Mouse (Mus musculus) layer of hippocampus, adult 2 months (tissue): ENCODE measurements around the gene Grap2. TPM values are rescaled to one million over a fixed set of nuclear protein-coding genes. Genes with fewer than 3 reads are reported as not detected.

Experiments used
- DNase-seq, 2 experiments: peaks; one replicate each; pipeline ENCODE4 v3.0.0; 2022; ENCODE audit warnings: low spot score in 2 of 2
- H3K27ac ChIP-seq: fragments of 200-600 bp; 2 replicates; pipeline ENCODE4 v1.8.1; 2022
- H3K4me3 ChIP-seq: fragments of 200-600 bp; 2 replicates; pipeline ENCODE4 v1.8.1; 2022; ENCODE audit warnings: mild to moderate bottlenecking
- CTCF ChIP-seq: fragments of 200-600 bp; conservative IDR thresholded peaks from 2 replicates; pipeline ENCODE4 v1.8.1; 2022; ENCODE audit warnings: antibody characterized with exemption, mild to moderate bottlenecking, moderate library complexity
- microRNA-seq, 2 experiments: library from miRNA; unstranded; fragments of <30 nt; microRNA quantifications; one replicate each; pipeline ENCODE4 v1.2.0; 2021
- total RNA-seq, 2 experiments: library from RNA; stranded (reverse); gene quantifications; 2 replicates each; pipeline ENCODE4 v1.2.3; 2021

Gene Grap2
- total RNA-seq, 2 experiments from 2014 or later, result 0.22 to 0.28 TPM

- TF ChIP-seq CTCF, result no peak
- DNase-seq, result no peak
- Histone ChIP-seq H3K4me3 (no peak overlapping the region), H3K27ac (no peak overlapping the region)
Measured at GRCm38 (mm10) chr15:80688536-80688935, 116.1 kb downstream of the Grap2 start.

GRCm38 (mm10) chr15:80693492-80693891 lies 121.1 kb downstream of the Grap2 start:
- Histone ChIP-seq H3K27ac (no peak overlapping the region), H3K4me3 (no peak overlapping the region)
- DNase-seq, result no peak
- no peak for TF ChIP-seq CTCF

DNA sequence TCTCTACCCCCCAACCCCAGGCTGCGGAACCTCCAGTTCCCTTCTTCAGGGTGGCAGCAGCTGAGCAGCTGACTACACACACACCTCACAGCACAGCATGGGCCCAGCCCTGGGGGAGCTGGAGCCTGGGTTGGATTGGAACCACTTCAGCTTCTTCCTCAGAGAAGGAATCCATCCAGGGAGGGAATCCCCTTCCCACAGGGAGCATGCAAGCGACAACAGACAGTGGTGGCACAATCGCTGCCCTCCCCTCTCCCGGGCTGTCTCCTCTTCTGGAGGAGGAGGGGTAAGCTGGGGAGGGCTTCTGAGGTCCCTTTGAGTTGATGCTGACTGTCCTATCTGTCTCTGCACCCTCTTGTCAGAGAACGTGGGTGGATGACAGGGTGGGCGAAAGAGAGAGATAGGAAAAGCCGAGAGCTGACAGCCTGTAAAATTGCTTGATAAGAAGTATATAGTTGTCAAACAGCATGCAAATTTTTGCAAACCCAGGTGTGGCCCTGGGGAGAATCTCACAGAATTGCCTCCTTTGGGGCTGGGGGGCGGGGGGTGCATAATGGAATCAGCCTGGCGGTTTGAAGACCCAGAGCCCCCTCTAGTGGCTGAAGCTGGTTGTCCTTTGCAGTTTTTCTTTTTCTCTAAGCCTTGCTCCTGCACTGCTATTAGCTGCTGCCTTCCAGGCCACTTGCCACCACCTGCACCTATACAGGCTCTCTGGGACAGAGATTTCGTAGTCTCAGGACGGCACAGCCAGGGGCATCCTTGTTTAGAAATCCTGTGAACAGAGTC lies 121.9 kb downstream of the Grap2 start:
- peak overlapping the region; percentile 40 for H3K4me3 ChIP-seq
- TF ChIP-seq CTCF, result peak; percentile 91
- peak overlapping the region; percentile 18; the same call in 1 of the 2 replicates for H3K27ac ChIP-seq
- DNase-seq, result peak; percentile 74 to 86

DNA sequence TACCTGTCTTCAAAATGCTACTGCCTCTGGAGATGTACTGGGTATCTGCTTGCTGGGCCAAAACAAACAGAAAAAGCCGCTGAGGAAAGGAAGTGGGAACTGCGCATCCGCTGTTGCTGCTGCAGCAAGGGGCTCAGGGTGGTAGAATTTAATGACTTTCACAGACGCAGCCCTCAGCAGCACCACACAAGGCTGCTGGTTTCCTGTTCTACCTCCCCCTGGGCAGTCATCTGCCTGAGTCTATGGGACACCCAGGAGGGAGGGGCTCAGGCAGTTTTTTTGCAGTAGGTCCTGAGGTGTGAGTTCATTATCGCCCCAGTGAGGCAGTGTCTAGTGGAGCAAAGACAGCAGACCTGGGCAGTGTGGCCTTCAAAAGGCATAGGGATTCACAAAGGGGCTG lies 125.2 kb downstream of the Grap2 start:
- DNase-seq, result no peak
- no peak for TF ChIP-seq CTCF

DNA sequence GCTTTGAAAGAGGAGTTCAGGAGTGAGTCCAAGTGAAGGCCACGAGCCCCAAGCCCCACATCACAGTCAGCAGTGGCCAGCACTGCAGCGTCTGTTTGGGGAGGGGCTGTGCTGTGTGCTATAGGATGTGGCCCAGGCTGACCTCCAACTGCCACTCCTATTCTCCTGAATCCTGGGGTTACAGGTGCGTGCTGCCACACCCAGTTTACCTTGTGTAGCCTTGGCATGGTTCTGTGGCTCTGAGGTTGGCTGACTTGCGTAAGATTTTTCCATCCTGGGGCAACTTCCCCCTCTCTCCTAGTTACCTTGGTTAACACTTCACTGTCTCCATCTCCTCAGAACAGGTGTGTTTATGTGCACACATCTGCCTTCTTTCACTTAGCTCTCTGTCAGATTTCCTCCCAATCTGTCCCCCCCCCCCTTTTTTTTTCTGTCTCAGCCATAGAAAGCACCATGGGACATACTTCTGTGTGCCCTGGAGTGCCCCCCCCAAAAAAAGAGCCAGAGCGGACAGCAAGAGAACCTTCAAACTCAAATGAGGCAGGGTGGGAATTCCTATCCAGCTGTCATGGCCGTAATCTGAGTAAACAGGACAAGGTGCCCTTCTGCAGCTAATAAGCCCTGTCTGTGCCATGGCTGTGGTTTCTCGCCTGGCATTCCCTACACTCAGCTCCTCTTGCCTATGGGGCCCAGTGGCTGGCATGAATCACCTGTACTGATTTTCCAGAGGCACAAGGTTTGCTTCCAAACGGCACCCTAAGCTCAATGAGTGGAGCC lies 129.3 kb downstream of the Grap2 start:
- Histone ChIP-seq H3K27ac (no peak overlapping the region), H3K4me3 (no peak overlapping the region)
- no peak for TF ChIP-seq CTCF
- DNase-seq, result no peak

More for the DNA sequence above, 125.2 kb downstream of the Grap2 start:
- no peak overlapping the region for H3K27ac ChIP-seq
- H3K4me3 ChIP-seq, result no peak overlapping the region

Small RNA genes within 50 kb of the gene (microRNA-seq; reads per million reads assigned to microRNA genes)
- gene Mir6957, result 0 reads per million in 2 experiments

Other genes with a start within 250 kb of the Grap2 start
- gene Enthd1, start 7.4 kb upstream of the Grap2 start, total RNA-seq, result not detected
- gene Fam83f, start 99.3 kb downstream of the Grap2 start, total RNA-seq, result under 1 TPM in 1 of 2 experiments, not detected in 1; 0.15 TPM
- 100 to 1,000 TPM; 127 to 133 TPM for gene Tnrc6b, start 138.7 kb downstream of the Grap2 start, total RNA-seq